Mouse (Mus musculus): ENCODE measurements around the gene Sdc4. TPM values are rescaled to one million over a fixed set of nuclear protein-coding genes. Genes with fewer than 3 reads are reported as not detected.

The Sdc4 gene
- total and polyA plus RNA-seq, 3 experiments: not detected

DNA sequence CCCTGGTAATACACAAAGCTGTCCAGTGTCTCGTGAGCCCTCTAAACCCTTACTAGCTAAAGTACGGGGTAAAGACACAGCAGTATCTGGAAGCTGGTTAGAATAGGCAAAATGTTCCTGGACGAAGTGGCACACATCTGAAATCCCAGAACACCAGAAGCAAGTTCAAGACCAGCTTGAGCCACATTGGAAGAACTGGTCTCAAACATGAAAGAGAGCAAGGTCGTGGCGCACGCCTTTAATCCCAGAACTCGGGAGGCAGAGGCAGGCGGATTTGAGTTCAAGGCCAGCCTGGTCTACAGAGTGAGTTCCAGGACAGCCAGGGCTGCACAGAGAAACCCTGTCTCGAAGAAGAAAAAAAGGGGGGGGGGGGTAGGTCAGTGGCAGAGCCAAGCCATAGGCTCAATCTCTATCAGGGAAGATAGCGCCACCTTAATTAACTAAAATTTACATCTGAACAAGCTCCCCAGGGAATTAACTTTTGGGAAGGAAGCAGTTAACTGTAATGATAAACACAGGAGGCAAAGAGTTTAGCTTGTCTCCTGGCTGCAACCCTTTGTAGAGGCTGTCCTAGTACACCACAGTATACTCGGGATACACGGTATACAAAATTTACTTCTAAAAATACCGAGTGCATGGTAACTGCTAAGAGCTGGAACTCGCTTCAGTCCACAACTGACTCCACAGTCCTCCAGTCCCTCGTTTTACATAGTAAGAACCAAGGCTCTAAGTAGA, 13.6 kb downstream of the Sdc4 start:
- H3K36me3 ChIP-seq (ENCODE audit: control insufficient read depth in 1 of 2, insufficient read depth in 2 of 2, low read length in 2 of 2): no peaks in the 10 kb centered on the region
- no peak overlapping the region for H3K9ac ChIP-seq (ENCODE audit: control insufficient read depth, low read depth, low read length, poor library complexity, severe bottlenecking)
- DNase-seq (ENCODE audit: low read depth, low spot score): no peak
- peaks cover 0 to 12% of the 10 kb centered on the region in 2 experiments for H3K27me3 ChIP-seq (ENCODE audit: control insufficient read depth in 1 of 2, insufficient read depth in 2 of 2, low read length in 2 of 2)
- H3K9me3 ChIP-seq (replicated peaks; ENCODE audit: insufficient read depth, low read length): no peaks in the 10 kb centered on the region
- H3K4me3 ChIP-seq (ENCODE audit: control insufficient read depth in 1 of 2, insufficient read depth in 1 of 2, low read depth in 2 of 2, low read length in 2 of 2): no peak overlapping the region
- no peak for TF ChIP-seq POLR2AphosphoS5 (IDR thresholded peaks at IDR 0.05; ENCODE audit: borderline replicate concordance, low read depth, low read length)
- TF ChIP-seq CHD1 (IDR thresholded peaks at IDR 0.05; ENCODE audit: low read depth, low read length): no peak
- TF ChIP-seq NELFE (IDR thresholded peaks at IDR 0.05; ENCODE audit: low read depth, low read length): no peak
- TF ChIP-seq TBP (IDR thresholded peaks at IDR 0.05; ENCODE audit: low read depth, low read length): no peak
- TF ChIP-seq KAT2A (conservative IDR thresholded peaks at IDR 0.05; ENCODE audit: low read depth, low read length): no peak
- no peak for TF ChIP-seq POLR2AphosphoS2 (IDR thresholded peaks at IDR 0.05; ENCODE audit: low read length)
- TF ChIP-seq MAX (IDR thresholded peaks at IDR 0.05; ENCODE audit: low read length): no peak
- no peaks in the 10 kb centered on the region for H3K79me2 ChIP-seq (ENCODE audit: control insufficient read depth, insufficient read depth, low read length, poor library complexity)
- no peaks in the 10 kb centered on the region for H3K4me1 ChIP-seq (ENCODE audit: control insufficient read depth in 1 of 2, insufficient read depth in 2 of 2, low read length in 2 of 2)
- H3K27ac ChIP-seq (ENCODE audit: control insufficient read depth, low read depth, low read length): no peak overlapping the region

- Histone ChIP-seq H3K9ac (ENCODE audit: control insufficient read depth, low read depth, low read length, poor library complexity, severe bottlenecking) (no peak overlapping the region), H3K27me3 (ENCODE audit: control insufficient read depth in 1 of 2, insufficient read depth in 2 of 2, low read length in 2 of 2) (peaks cover 0 to 8% of the 10 kb centered on the region in 2 experiments), H3K4me3 (ENCODE audit: control insufficient read depth in 1 of 2, insufficient read depth in 1 of 2, low read depth in 2 of 2, low read length in 2 of 2) (no peak overlapping the region), H3K27ac (ENCODE audit: control insufficient read depth, low read depth, low read length) (no peak overlapping the region), H3K79me2 (ENCODE audit: control insufficient read depth, insufficient read depth, low read length, poor library complexity) (no peaks in the 10 kb centered on the region), H3K4me1 (ENCODE audit: control insufficient read depth in 1 of 2, insufficient read depth in 2 of 2, low read length in 2 of 2) (no peaks in the 10 kb centered on the region), H3K9me3 (replicated peaks; ENCODE audit: insufficient read depth, low read length) (no peaks in the 10 kb centered on the region), H3K36me3 (ENCODE audit: control insufficient read depth in 1 of 2, insufficient read depth in 2 of 2, low read length in 2 of 2) (no peaks in the 10 kb centered on the region)
- no peak for TF ChIP-seq MAX (IDR thresholded peaks at IDR 0.05; ENCODE audit: low read length)
- TF ChIP-seq TCF12 (IDR thresholded peaks at IDR 0.05; ENCODE audit: low read depth, low read length): no peak
- no peak for TF ChIP-seq KAT2A (conservative IDR thresholded peaks at IDR 0.05; ENCODE audit: low read depth, low read length)
- no peak for TF ChIP-seq MAZ (IDR thresholded peaks at IDR 0.05; ENCODE audit: low read depth, low read length)
- no peak for TF ChIP-seq SIN3A (IDR thresholded peaks at IDR 0.05; ENCODE audit: low read length)
- no peak for TF ChIP-seq RAD21 (IDR thresholded peaks at IDR 0.05; ENCODE audit: low read depth, low read length)
- TF ChIP-seq JUND (IDR thresholded peaks at IDR 0.05; ENCODE audit: low read depth, low read length): no peak
- TF ChIP-seq POLR2A (IDR thresholded peaks at IDR 0.05; ENCODE audit: control insufficient read depth in 1 of 2, insufficient read depth in 1 of 2, low read depth in 1 of 2, low read length in 2 of 2, poor library complexity in 1 of 2): no peak
- no peak for TF ChIP-seq MYB (IDR thresholded peaks at IDR 0.05; ENCODE audit: low read depth, low read length)
- no peak for DNase-seq (ENCODE audit: low read depth, low spot score)
Observed at GRCm38 (mm10) chr2:164428451-164428850, 15.2 kb downstream of the Sdc4 start.

- H3K79me2 ChIP-seq (ENCODE audit: control insufficient read depth, insufficient read depth, low read length, poor library complexity): no peaks in the 10 kb centered on the region
- H3K4me1 ChIP-seq (ENCODE audit: control insufficient read depth in 1 of 2, insufficient read depth in 2 of 2, low read length in 2 of 2): no peaks in the 10 kb centered on the region
- no peak overlapping the region for H3K4me3 ChIP-seq (ENCODE audit: control insufficient read depth in 1 of 2, insufficient read depth in 1 of 2, low read depth in 2 of 2, low read length in 2 of 2)
- DNase-seq (ENCODE audit: low read depth, low spot score): no peak
- H3K27me3 ChIP-seq (ENCODE audit: control insufficient read depth in 1 of 2, insufficient read depth in 2 of 2, low read length in 2 of 2): peaks cover 0 to 8% of the 10 kb centered on the region in 2 experiments
- H3K36me3 ChIP-seq (ENCODE audit: control insufficient read depth in 1 of 2, insufficient read depth in 2 of 2, low read length in 2 of 2): no peaks in the 10 kb centered on the region
- no peak overlapping the region for H3K9ac ChIP-seq (ENCODE audit: control insufficient read depth, low read depth, low read length, poor library complexity, severe bottlenecking)
- no peak overlapping the region for H3K27ac ChIP-seq (ENCODE audit: control insufficient read depth, low read depth, low read length)
- TF ChIP-seq UBTF (IDR thresholded peaks at IDR 0.05; ENCODE audit: borderline replicate concordance, insufficient read depth, low read depth, low read length) (no peak), RAD21 (IDR thresholded peaks at IDR 0.05; ENCODE audit: low read depth, low read length) (no peak), GABPA (IDR thresholded peaks at IDR 0.05; ENCODE audit: low read depth, low read length) (no peak), TCF12 (IDR thresholded peaks at IDR 0.05; ENCODE audit: low read depth, low read length) (no peak), MXI1 (IDR thresholded peaks at IDR 0.05; ENCODE audit: low read depth, low read length) (no peak), ZMIZ1 (IDR thresholded peaks at IDR 0.05; ENCODE audit: low read depth, low read length) (no peak), ZNF384 (IDR thresholded peaks at IDR 0.05; ENCODE audit: low read depth, low read length) (no peak), USF2 (IDR thresholded peaks at IDR 0.05; ENCODE audit: borderline replicate concordance in 1 of 2, insufficient read depth in 1 of 2, low read depth in 1 of 2, low read length in 2 of 2) (no peak), EP300 (IDR thresholded peaks at IDR 0.05; ENCODE audit: low read depth in 1 of 2, low read length in 2 of 2) (no peak), USF1 (IDR thresholded peaks at IDR 0.05; ENCODE audit: low read depth, low read length) (no peak), JUND (IDR thresholded peaks at IDR 0.05; ENCODE audit: low read depth, low read length) (no peak), KAT2A (conservative IDR thresholded peaks at IDR 0.05; ENCODE audit: low read depth, low read length) (no peak), CTCF (IDR thresholded peaks at IDR 0.05 in 2 of 3, conservative IDR thresholded peaks at IDR 0.05 in 1 of 3; ENCODE audit: control insufficient read depth in 1 of 3, insufficient read depth in 1 of 3, low read depth in 2 of 3, low read length in 3 of 3, poor library complexity in 1 of 3, severe bottlenecking in 1 of 3) (no peak)
- H3K9me3 ChIP-seq (replicated peaks; ENCODE audit: insufficient read depth, low read length): no peaks in the 10 kb centered on the region
Observed at GRCm38 (mm10) chr2:164426952-164427351, 16.7 kb downstream of the Sdc4 start.

All from MEL (cell line).